Mouse (Mus musculus): ENCODE results near the gene Lingo2. TPM values are rescaled to one million over a fixed set of nuclear protein-coding genes. Genes with fewer than 3 reads are reported as not detected.
"Not testable (repeated sequence)": the region's sequence is repeated elsewhere in the genome, so short reads cannot be mapped to it uniquely, and the experiment has no call there.

The Lingo2 gene
- total RNA-seq, 2 experiments from 2014 or later, result 57.9 to 61.5 TPM

DNA sequence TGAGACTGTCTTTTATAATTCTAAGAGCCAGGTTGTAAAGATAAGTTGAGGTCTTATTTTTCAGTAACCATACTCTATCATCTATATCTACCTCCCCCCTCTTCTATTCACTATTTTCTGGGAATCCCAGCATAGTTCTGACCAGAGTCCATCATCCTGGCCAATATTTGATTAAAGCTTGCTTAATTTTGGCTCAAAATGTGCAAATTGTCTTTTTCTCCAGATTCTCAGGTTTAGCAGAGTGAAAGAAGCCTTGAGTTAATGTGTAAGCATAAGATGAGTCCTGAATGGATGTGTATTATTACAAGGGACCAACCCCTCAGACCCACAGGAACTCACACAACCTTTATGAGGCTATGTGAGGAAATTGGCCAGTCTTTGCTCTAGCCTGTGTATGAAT lies 820.2 kb downstream of the Lingo2 start:
- no peak for DNase-seq (ENCODE audit: low spot score in 2 of 2)

DNA sequence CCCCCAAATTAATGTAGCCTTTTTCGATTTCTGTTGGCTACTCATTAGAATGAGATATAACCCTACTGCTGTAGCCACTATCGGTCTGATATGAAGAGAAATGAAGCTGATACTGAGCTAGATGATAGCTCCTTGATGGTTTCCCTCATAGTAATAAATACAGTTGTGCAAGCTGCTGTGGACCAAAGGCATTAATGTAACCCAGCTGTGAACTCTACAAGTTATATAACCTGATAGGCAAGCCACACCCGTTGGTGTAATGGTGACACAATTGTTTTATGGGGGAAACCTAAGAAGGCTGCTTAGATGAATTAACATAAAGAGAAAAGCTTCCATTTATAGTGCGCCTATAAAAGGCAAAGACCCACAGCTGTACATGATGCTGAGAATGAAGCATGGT lies 856.1 kb downstream of the Lingo2 start:
- no peak for DNase-seq (ENCODE audit: low spot score in 2 of 2)

DNA sequence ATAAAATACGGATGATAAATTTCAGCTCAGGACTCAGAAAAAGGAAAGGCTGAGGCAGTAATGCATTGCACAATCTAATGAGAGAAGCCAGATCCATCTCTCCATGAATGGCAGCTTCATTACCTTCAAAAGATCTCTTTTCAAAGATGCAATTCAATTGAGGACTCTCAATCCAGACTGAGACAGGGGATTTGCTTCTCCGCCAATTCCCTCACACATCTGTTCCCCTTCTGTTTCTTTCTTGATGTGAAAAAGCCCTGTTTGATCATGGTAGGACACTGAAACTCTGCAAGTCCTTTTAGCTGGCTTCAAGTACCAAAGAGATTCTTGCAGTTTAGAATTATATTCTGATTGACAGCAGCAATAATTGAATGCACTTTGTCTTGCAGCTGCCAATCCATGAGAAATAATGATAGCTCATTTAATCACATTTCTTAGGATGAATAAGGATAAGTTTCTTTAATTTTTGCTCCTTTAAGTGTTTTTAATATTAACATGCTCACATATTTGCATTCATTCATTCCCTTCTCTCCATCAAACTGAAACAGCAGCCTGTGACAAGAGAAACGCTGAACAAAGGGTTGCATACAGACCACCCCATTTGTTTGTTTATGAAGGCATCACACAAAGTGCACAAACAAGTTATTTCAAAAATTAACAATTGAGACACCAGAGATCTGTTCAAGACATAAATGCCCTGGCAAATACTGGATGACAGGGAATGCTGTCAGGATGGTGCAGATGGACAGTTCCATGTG lies 870.3 kb downstream of the Lingo2 start:
- no peak for DNase-seq (ENCODE audit: low spot score in 2 of 2)

DNA sequence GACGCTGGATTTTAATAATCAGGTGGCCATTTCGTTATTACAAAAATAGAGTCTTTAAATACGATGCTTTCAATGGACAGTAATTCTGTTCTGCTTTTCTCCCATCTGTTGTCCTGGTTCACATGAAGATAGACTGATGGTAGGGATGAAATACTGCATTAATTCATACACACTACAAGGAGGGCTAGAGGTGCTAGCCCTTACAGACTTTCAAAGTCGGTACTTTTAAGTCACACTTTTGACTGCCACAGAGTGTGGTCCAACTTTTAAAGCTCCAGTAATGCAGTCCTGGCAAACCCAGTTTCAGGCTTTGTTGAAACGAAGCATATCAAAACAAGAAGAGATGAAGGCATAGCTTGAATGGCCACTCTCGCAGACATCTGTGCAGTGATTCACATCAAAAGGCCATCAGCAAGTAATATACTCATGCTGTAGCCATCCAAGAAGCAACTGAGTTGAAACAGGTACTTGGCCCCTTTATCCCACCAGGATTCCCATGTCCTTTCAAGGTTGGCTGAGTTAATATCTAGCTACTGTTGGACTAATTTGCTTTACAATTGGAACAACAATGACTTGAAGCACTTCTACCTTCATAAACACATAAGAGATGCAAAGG lies 872.5 kb downstream of the Lingo2 start:
- no peak for DNase-seq (ENCODE audit: low spot score in 2 of 2)

DNA sequence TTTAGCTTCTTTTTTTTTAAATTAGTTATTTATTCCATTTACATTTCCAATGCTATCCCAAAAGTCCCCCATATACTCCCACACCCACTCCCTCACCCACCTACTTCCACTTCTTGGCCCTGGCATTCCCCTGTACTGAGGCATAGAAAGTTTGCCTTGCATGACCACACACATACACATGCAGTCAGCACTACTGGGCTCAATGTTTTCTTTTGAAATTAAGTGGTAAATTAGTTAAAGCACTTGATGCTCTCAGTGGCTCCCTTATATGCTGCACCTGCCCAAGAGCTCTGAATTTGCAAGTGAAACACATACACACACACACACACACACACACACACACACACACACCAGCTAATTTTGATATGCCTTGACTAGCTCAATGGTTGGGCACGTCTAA lies 886.8 kb downstream of the Lingo2 start:
- not testable (repeated sequence) for DNase-seq (ENCODE audit: low spot score in 2 of 2)

DNA sequence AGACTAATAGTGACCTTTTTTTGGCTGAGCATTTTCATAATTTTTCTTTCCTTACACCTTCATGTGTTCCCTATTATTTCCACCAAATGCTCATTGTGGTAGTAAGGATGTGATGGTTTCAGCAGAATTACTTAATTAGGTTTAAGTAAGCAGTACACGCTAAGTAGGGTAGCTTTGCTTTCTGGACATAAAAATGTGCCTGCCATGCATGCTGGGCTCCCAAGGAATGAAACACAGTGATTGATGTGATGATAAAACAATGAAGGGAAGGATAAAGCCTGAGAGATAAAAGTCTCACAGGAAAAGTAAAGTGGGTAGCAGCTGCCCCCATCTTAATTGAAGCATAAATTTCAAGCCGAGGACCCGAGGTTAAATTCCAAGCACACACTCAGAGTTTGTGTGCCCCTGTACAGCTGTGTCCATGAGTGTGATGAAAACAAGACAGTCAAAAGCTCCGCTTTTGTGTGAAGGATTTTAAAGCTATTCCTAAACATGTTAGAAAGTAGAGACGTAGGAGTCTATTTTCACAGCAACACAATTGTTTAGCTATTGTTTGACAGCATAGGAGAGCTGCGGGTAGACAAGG lies 898.7 kb downstream of the Lingo2 start:
- DNase-seq (ENCODE audit: low spot score in 2 of 2), result no peak

DNA sequence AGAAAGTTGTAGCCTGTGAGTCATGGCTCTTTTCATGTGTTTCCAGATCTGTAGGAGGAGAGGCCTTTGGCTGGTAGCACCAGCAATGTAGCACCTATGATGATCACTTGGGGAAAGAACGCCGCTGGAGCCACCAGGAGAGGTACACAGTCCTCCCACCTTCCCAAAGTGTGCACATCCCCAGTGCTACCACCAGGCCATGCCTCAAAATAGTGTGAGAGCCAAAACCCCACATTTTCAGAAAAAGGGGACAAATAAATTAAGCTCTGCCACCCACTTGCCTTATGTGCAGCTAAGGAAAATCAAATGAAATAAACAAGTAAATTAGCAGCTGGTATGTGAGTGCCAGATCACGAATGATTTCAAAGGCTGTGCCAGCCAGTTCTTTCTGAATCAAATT lies 911.2 kb downstream of the Lingo2 start:
- peak; percentile 17 to 57 for DNase-seq (ENCODE audit: low spot score in 2 of 2)

DNA sequence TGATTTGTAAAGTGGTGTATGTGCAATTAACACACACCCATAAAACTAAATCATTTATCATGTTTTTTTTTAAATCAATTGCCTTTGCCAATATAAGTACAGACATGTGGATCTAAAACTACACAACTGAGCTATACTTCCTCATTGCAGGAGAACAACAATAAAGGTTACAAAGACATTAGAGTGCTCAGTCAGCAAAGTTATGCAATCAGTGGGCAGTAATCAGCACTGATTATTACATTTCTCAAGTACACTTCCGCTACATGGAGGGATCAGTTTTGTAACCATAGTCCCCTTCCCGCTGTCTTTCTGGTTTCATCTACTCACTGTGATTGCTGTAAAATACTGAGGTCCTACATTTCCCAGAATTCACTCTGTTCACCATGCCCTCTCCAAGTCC lies 912.8 kb downstream of the Lingo2 start:
- no peak for DNase-seq (ENCODE audit: low spot score in 2 of 2)

DNA sequence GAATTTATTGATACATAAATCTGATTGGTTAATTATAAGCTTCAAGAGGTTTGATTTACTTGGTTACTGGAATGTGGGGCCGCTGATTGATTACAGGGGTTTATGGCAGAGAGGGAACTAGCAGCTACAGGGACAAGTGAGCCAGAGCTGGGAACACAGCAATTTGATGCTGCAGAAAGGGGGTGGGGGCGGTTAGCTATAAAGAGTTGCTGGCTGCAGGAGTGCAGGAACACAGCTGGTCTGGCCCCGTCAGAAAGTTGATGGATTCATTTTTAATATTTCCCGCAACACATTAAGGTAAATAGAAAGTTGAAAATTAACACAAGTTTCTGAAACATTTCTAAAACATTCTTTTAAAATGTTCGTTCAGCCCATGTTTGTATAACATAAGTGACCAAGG lies 919.5 kb downstream of the Lingo2 start:
- no peak for DNase-seq (ENCODE audit: low spot score in 2 of 2)

DNA sequence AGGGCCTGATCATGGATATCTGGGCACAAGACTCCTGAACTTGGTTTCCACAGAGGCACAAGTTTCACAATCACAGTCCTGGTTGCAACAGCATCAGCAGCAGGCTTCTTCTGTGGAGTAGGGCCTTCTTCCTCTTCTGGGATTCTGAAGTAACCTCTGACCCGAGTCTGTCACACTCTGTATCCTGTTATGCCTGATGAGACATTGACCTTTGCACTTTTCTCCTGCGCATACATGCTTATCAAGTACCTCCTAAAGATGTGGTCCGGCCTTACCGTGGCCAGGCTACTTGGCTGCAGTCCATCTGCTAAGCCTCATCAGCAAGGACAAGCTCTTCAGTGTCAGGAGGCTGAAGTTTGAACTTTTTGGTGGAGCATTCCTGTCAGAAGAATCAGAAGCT lies 937.4 kb downstream of the Lingo2 start:
- no peak for DNase-seq (ENCODE audit: low spot score in 2 of 2)

DNA sequence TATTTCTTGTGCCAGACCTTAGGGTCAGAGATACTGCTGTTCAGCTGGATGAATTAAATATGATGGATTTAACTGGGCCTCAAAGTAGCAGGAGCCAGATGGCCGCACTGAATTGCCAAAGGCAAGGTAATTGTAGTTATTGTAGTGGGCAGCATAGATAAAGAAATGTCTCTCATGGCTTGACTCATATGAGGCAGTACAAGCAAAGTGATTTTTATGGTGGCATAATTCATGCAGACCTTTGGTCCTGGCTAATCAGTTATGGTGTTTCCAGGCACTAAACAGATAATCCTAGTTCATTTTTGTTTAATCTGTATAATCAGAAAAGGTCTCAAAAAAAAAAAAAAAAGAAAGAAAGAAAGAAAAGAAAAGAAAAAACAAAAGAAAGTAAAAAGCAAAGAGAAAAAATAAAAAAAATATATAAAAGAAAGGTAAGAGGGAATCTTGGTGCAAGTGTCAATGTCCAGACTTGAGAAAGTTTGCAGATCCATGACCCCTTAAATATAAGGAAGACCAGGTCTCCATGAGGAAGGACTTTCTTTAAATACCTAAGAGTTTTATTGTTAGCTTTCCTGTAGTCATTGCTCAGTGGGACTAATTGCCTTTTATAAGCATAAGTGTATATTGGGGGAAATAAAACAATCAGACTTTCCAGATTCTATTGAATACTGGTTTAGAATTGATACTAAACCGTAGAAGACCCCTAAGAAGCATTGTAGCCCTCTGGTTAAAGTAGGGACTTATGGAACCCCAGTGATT lies 959.4 kb downstream of the Lingo2 start:
- no peak for DNase-seq (ENCODE audit: low spot score in 2 of 2)

DNA sequence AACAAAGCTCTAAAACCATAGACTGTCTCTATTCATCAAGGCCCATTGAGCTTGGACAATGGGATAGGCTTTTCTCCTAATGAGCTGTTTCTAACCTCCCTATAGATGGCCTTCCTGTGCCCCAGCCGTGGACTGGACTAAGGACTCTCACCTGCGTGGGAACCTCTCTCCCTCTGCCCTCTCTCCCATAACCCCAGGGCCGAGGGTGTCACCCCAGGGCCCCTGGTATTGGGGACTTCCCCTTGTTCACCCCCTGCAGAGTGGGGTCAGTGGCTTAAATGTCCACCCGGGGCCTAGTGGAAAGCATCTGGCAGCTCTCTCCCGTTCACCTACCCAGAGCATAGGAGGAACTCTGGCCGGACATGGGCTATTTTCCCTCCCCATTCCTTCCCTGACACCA lies 965.5 kb downstream of the Lingo2 start:
- DNase-seq (ENCODE audit: low spot score in 2 of 2), result no peak

DNA sequence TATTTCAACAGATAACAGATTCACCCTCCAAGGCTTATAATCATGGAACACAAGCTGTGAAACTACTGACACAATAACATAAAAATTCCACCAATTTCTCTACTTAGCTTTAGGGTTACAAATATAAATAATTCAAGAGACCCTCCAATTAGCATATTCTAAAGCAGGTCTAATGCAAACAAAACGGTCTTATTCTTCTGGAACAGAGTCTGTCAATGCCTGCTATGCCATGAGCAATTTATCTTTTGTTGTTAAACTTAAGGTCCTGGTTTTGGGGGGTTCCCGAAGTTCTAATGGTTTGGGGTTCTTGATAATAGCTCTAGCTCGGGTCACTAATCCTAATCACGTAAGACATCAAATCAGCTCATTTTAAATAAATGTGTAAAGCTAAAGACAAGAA lies 988.0 kb downstream of the Lingo2 start:
- no peak for DNase-seq (ENCODE audit: low spot score in 2 of 2)

DNA sequence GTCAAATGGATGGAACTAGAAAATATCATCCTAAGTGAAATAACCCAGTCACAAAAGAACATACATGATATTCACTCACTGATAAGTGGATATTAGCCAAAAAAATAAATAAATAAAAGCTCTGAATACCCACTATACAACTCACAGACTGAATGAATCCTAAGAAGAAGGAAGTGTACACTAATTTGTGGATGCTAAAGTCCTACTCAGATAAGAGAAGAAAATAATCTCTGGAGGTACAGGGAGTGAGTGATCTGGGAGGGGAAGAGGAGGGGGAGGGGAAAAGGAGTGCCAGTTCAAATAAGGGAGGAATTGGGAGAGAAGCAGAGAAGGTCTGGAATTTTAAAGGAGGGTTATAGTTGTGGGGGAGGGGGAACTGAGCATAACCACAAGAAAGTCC lies 999.7 kb downstream of the Lingo2 start:
- no peak for DNase-seq (ENCODE audit: low spot score in 2 of 2)

DNA sequence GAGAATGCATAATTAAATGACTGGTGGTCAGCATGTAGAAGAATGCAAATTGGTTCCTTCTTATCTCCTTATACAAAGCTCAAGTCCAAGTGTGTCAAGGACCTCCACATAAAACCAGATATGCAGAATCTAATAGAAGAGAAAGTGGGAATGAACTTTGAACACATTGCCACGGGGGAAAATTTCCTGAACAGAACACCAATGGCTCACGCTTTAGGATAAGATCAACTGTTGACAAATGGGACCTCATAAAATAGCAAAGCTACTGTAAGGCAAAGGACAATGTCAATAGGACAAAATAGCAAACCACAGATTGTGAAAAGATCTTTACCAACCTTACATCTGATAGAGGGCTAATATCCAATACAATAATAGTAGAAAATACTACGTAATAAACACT lies 1000.3 kb downstream of the Lingo2 start:
- no peak for DNase-seq (ENCODE audit: low spot score in 2 of 2)

DNA sequence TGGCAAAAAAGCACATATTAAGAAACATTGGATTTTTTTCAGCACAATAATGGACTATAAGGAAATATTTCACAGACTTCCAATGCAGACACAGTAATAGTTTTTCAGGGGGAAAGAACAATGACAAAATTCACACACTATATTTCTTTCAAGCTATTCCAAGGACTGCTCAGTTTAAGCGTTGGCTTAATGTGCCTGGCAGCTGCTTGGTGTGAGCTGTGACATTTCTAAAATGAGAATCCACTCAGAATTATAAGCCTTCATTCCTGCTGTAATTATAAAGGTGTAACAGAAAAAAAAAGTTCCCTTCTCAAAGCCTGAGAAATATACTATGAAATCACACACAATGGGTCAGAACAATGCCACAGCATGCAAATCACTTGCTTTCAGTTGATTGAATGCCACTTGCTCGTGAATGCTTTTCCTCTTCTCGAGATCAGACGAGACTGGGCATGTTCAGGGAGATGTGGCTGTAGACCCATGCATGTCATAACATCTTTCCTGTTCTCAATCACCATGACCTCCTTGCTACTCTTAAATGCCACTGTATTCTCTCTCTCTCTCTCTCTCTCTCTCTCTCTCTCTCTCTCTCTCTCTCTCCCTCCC lies 1017.4 kb downstream of the Lingo2 start:
- no peak for DNase-seq (ENCODE audit: low spot score in 2 of 2)

DNA sequence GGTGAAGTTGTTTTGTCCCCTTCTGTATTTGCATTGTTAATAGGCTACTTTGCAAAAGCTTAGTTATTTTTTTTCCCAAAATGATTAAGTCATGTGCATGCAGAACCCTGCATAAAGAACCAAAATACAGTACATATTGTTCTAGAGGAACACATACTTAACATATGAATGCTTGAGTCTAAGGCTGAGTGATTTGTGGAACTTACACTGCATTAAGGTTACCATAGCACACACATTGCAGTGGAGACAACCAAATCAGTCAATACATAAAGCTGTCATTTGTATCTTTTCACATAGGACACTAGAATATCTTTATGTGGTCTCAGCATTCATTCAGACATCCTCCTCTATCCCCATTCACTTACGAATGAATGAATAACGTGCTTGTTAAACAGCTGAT lies 1023.8 kb downstream of the Lingo2 start:
- DNase-seq (ENCODE audit: low spot score in 2 of 2), result no peak

DNA sequence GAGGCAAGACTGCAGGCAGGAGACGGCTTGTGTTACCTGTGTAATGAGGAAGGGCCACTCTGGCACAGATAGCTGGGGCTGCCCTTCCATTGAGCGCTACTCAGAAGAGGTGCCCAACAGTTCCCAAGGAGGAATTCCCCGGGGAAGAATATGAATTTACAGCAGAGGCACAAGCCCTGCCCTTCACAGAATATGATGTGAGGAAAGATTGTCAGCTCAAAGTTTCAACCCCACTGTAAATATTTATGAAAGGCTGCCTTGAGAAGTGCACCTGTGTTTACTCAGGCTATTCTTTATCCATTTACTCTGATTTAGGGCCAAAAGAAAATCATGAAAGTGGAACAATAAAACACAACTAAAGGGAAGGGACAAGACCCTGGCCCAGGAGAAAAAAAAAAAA lies 1034.1 kb downstream of the Lingo2 start:
- no peak for DNase-seq (ENCODE audit: low spot score in 2 of 2)

DNA sequence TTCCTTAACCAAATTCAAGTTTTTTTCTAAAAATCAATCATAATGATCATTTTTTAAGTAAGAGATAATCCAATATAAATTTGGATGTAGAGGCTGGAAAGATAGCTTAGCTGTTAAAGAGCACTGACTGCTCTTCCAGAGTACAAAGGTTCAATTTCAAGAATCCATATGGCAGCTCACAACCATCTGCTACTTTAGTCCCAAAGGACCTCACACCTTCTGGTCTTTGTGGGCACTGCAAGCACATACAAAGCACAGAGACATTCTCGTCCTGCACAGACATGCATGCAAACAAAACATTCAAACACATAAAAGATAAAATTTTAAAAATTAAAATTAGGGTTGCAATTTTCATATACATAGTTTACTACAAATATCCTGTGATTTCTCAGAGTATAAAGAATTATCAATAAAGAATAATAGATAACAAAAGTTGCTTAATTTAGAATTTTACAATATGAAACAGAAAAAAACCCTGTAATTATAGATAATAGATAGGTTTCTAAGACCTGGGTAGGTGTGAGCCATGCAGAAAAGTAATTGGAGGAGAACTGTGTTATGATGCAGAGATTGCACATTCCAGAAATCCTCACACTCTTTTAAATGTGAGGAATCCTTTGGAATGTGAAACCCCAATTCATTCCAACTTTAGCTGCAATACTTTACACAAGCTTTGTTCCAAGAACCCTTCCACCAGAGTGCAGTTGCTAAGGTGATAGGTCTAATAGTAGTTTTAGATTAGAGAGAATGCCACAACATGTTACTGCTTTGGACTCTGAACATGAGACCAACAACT lies 1053.6 kb downstream of the Lingo2 start:
- no peak for DNase-seq (ENCODE audit: low spot score in 2 of 2)

DNA sequence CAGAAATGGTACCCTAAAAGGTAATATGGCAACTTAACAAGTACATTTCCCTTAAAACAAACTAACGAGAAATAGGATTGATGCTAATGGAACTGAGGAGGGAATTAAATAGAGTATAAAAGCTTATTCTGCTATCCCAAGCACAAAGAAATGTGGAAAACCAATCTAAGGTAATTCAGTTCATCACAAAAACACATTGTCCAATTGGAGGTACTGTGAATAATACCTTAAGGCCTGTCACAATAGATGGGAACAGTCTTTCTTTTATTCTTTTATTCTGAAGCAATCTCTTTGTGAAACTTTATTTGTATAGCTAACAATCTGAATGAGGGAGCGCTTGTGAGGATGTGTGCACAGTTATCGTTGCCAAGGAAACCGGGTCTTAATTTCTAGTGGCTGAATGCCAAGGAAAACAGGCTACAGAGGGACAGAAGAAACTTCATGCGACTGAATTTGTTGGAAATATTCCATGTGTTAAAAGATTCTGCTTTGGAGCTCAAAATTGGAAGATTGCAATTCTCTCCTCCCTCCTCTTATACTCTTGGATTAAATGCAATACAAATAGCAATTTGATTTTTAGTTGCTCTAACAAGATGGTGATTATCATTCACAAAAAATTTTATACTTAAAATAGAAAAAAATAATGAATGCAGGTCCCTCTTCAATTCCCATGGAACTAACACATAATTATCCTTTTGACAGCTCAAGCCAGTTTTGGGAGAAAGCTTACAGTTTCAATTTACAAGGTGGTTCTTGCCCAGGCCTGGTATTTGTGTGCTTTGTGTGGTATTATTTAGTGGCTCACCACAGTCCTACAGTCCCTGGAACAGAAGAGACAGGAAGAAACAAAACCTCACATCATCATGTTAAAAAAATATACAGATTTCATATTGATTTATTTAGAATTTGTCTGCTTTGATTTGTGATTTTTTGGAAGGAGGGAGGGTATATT lies 1065.7 kb downstream of the Lingo2 start:
- DNase-seq (ENCODE audit: low spot score in 2 of 2), result no peak
